Mouse (Mus musculus): ENCODE measurements around the gene Apobec1. TPM values are rescaled to one million over a fixed set of nuclear protein-coding genes. Genes with fewer than 3 reads are reported as not detected.

Gene Apobec1
- polyA plus RNA-seq, 1 experiment, result 10.5 TPM

DNA sequence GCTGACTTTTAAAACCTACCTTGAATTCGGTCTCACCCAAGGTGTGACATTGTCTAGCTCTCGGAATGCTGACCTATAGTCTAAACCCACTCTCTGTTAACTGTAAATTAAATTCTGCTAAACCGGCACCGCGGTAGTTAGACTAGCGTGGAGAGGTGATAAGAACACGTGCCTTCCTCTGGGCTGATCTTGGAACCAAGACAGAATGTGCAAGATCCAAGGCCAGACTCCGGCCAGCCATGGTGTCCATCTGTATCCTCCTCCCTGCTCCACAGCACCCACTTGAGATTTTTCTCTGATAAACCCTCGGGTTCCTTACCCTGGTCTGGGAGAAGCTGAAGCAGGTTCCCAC lies 7.1 kb upstream of the Apobec1 start:
- Histone ChIP-seq H3K4me2 (ENCODE audit: low read depth) (no peak overlapping the region), H3K36me3 (ENCODE audit: control insufficient read depth, insufficient read depth) (no peaks in the 10 kb centered on the region), H3K4me3 (no peak overlapping the region), H3K27me3 (ENCODE audit: control insufficient read depth, insufficient read depth, insufficient read length) (no peaks in the 10 kb centered on the region), H3K79me2 (ENCODE audit: control insufficient read depth, insufficient read depth) (no peaks in the 10 kb centered on the region), H3ac (ENCODE audit: control insufficient read depth, insufficient read length) (no peak overlapping the region)
- no peak for TF ChIP-seq CEBPB (IDR thresholded peaks at IDR 0.05; ENCODE audit: insufficient read depth, poor library complexity, severe bottlenecking)
- no peak for TF ChIP-seq TCF3 (IDR thresholded peaks at IDR 0.05; ENCODE audit: insufficient read length, low read depth)
- TF ChIP-seq MYOG (IDR thresholded peaks at IDR 0.05; ENCODE audit: control insufficient read depth in 1 of 3, insufficient read depth in 1 of 3, insufficient read length in 2 of 3, low read depth in 2 of 3), result no peak
- no peak for TF ChIP-seq MYOD1 (IDR thresholded peaks at IDR 0.05; ENCODE audit: control insufficient read depth in 1 of 3, insufficient read length in 2 of 3, low read depth in 2 of 3)
- TF ChIP-seq USF1 (IDR thresholded peaks at IDR 0.05; ENCODE audit: low read depth), result no peak

DNA sequence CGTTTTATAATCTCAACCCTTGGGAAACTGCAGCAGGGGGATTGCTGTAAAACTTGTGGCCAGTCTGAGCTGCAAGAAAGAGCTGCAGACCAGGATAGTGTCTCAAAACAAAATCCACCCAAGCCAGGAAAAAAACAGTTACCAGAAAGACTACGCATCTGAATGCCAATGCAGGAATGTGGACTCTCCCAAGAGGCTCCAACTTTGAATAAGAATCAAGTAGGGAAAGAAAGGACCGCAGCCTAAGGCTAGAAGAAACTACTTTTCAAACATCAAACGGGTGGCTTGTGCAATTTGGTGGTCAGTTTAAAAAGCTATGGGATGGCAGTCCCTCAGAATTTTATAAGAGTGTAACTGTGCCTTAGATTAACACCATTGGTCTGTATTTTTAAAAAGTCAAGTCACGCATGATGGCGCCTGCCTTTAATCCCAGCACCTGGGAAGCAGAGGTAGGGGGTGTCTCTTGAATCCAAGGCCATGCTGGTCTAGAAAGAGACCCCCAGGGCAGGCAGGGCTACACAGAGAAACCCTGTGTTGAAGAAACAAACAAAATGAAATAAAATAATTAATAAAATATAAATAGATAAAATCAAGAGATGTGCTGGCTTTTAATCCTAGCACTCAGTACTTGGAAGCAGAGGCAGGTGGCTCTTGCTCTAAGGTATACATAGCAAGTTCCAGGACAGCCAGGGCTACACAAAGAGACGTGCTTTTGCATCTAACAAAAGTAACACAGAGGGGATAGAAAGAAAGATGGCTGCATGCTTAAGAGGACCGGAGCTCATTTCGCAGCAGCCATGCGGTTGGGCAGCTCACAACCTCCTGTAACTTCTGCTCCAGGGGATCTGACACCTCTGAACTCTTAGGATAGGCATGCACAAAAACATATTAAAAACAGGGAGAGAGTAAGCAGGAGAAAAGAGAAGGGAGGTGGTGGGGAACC lies 6.5 kb upstream of the Apobec1 start:
- TF ChIP-seq TCF12 (IDR thresholded peaks at IDR 0.05; ENCODE audit: insufficient read depth, poor library complexity, severe bottlenecking) (no peak), MYOG (IDR thresholded peaks at IDR 0.05; ENCODE audit: control insufficient read depth in 1 of 3, insufficient read depth in 1 of 3, insufficient read length in 2 of 3, low read depth in 2 of 3) (no peak), MAX (IDR thresholded peaks at IDR 0.05; ENCODE audit: low read depth) (no peak), USF1 (IDR thresholded peaks at IDR 0.05; ENCODE audit: low read depth) (no peak), REST (IDR thresholded peaks at IDR 0.05; ENCODE audit: insufficient read depth, insufficient read length) (no peak), POLR2AphosphoS2 (IDR thresholded peaks at IDR 0.05; ENCODE audit: insufficient read length, low read depth) (no peak), CEBPB (IDR thresholded peaks at IDR 0.05; ENCODE audit: insufficient read depth, poor library complexity, severe bottlenecking) (no peak), POLR2A (IDR thresholded peaks at IDR 0.05; ENCODE audit: insufficient read length, low read depth) (no peak), E2F4 (IDR thresholded peaks at IDR 0.05; ENCODE audit: insufficient read depth) (no peak), MYOD1 (IDR thresholded peaks at IDR 0.05; ENCODE audit: control insufficient read depth in 1 of 3, insufficient read length in 2 of 3, low read depth in 2 of 3) (no peak), SRF (IDR thresholded peaks at IDR 0.05; ENCODE audit: control insufficient read depth, insufficient read length, low read depth) (no peak), TCF3 (IDR thresholded peaks at IDR 0.05; ENCODE audit: insufficient read length, low read depth) (no peak)
- H3ac ChIP-seq (ENCODE audit: control insufficient read depth, insufficient read length), result no peak overlapping the region
- H3K36me3 ChIP-seq (ENCODE audit: control insufficient read depth, insufficient read depth), result no peaks in the 10 kb centered on the region
- no peaks in the 10 kb centered on the region for H3K79me2 ChIP-seq (ENCODE audit: control insufficient read depth, insufficient read depth)
- H3K4me3 ChIP-seq, result no peak overlapping the region
- H3K4me2 ChIP-seq (ENCODE audit: low read depth), result no peak overlapping the region
- no peaks in the 10 kb centered on the region for H3K27me3 ChIP-seq (ENCODE audit: control insufficient read depth, insufficient read depth, insufficient read length)

DNA sequence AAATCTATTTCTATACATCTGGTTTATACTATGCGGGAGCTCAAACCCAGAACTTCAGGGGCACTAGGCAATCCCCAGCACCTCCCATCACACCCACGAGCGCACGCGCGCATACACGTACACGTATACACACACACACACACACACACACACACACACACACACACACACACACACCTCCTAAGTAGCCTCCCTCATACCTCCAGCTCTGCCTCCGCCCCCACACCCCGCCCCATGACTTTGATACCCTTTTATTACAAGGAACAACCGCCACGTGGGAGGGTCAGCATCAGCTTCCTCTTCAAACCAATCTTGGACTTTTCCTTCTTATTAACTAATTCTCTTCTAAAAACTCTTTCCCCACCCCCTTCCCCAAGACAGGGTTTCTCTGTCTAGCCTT lies 5.5 kb upstream of the Apobec1 start:
- Histone ChIP-seq H3K4me2 (ENCODE audit: low read depth) (no peak overlapping the region), H3K79me2 (ENCODE audit: control insufficient read depth, insufficient read depth) (no peaks in the 10 kb centered on the region), H3ac (ENCODE audit: control insufficient read depth, insufficient read length) (no peak overlapping the region), H3K4me3 (no peak overlapping the region), H3K27me3 (ENCODE audit: control insufficient read depth, insufficient read depth, insufficient read length) (no peaks in the 10 kb centered on the region), H3K36me3 (ENCODE audit: control insufficient read depth, insufficient read depth) (no peaks in the 10 kb centered on the region)
- TF ChIP-seq POLR2A (IDR thresholded peaks at IDR 0.05; ENCODE audit: insufficient read length, low read depth) (no peak), REST (IDR thresholded peaks at IDR 0.05; ENCODE audit: insufficient read depth, insufficient read length) (no peak), USF1 (IDR thresholded peaks at IDR 0.05; ENCODE audit: low read depth) (no peak), MAX (IDR thresholded peaks at IDR 0.05; ENCODE audit: low read depth) (no peak), SRF (IDR thresholded peaks at IDR 0.05; ENCODE audit: control insufficient read depth, insufficient read length, low read depth) (no peak), MYOD1 (IDR thresholded peaks at IDR 0.05; ENCODE audit: control insufficient read depth in 1 of 3, insufficient read length in 2 of 3, low read depth in 2 of 3) (no peak), CEBPB (IDR thresholded peaks at IDR 0.05; ENCODE audit: insufficient read depth, poor library complexity, severe bottlenecking) (no peak), TCF3 (IDR thresholded peaks at IDR 0.05; ENCODE audit: insufficient read length, low read depth) (no peak), MYOG (IDR thresholded peaks at IDR 0.05; ENCODE audit: control insufficient read depth in 1 of 3, insufficient read depth in 1 of 3, insufficient read length in 2 of 3, low read depth in 2 of 3) (no peak), E2F4 (IDR thresholded peaks at IDR 0.05; ENCODE audit: insufficient read depth) (no peak), TCF12 (IDR thresholded peaks at IDR 0.05; ENCODE audit: insufficient read depth, poor library complexity, severe bottlenecking) (no peak), POLR2AphosphoS2 (IDR thresholded peaks at IDR 0.05; ENCODE audit: insufficient read length, low read depth) (no peak)

DNA sequence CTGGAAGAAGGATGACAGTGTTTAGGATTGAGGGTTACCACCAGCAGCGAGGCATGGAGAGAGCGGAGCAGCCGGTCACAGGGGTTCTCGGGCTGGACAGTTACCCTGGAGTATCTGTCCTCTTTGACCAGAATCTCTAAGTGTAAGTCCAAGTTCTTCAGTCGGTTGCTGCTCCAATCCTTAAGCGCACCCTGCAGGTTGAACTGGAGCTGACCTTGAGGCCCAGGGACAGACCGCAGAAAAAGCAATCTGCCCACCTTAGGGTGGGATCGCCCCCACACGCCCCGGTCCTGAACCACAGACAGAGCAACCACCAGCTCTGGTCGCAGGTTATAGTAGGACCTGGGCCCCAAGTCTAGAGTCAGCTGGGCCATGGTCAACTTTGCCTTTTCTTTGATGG lies 4.4 kb upstream of the Apobec1 start:
- no peak overlapping the region for H3ac ChIP-seq (ENCODE audit: control insufficient read depth, insufficient read length)
- no peak for TF ChIP-seq E2F4 (IDR thresholded peaks at IDR 0.05; ENCODE audit: insufficient read depth)
- TF ChIP-seq MYOD1 (IDR thresholded peaks at IDR 0.05; ENCODE audit: control insufficient read depth in 1 of 3, insufficient read length in 2 of 3, low read depth in 2 of 3), result no peak
- TF ChIP-seq POLR2AphosphoS2 (IDR thresholded peaks at IDR 0.05; ENCODE audit: insufficient read length, low read depth), result no peak
- no peak for TF ChIP-seq CEBPB (IDR thresholded peaks at IDR 0.05; ENCODE audit: insufficient read depth, poor library complexity, severe bottlenecking)
- TF ChIP-seq POLR2A (IDR thresholded peaks at IDR 0.05; ENCODE audit: insufficient read length, low read depth), result no peak
- no peak for TF ChIP-seq SRF (IDR thresholded peaks at IDR 0.05; ENCODE audit: control insufficient read depth, insufficient read length, low read depth)
- TF ChIP-seq REST (IDR thresholded peaks at IDR 0.05; ENCODE audit: insufficient read depth, insufficient read length), result no peak
- TF ChIP-seq TCF12 (IDR thresholded peaks at IDR 0.05; ENCODE audit: insufficient read depth, poor library complexity, severe bottlenecking), result no peak
- TF ChIP-seq TCF3 (IDR thresholded peaks at IDR 0.05; ENCODE audit: insufficient read length, low read depth), result no peak
- TF ChIP-seq MYOG (IDR thresholded peaks at IDR 0.05; ENCODE audit: control insufficient read depth in 1 of 3, insufficient read depth in 1 of 3, insufficient read length in 2 of 3, low read depth in 2 of 3), result no peak
- TF ChIP-seq MAX (IDR thresholded peaks at IDR 0.05; ENCODE audit: low read depth), result no peak
- no peak for TF ChIP-seq USF1 (IDR thresholded peaks at IDR 0.05; ENCODE audit: low read depth)
- H3K4me2 ChIP-seq (ENCODE audit: low read depth), result no peak overlapping the region
- no peaks in the 10 kb centered on the region for H3K36me3 ChIP-seq (ENCODE audit: control insufficient read depth, insufficient read depth)
- H3K79me2 ChIP-seq (ENCODE audit: control insufficient read depth, insufficient read depth), result no peaks in the 10 kb centered on the region
- H3K4me3 ChIP-seq, result no peak overlapping the region
- H3K27me3 ChIP-seq (ENCODE audit: control insufficient read depth, insufficient read depth, insufficient read length), result no peaks in the 10 kb centered on the region

Measured in myocyte (in vitro differentiated cells).